Mouse (Mus musculus) kidney, postnatal 25 days (tissue): ENCODE results near the gene Dusp10.

Experiments
- DNase-seq, 2 experiments: peaks; one replicate each; pipeline ENCODE4 v3.0.0; 2021; ENCODE audit warnings: mixed read lengths in 2 of 2

The Dusp10 gene

GRCm38 (mm10) chr1:184013106-184013505 is at the start of gene Dusp10:
Dusp10 (plus strand) TSS chr1:184013302.
- no peak for DNase-seq

GRCm38 (mm10) chr1:183965341-183965740 is 47.8 kb upstream of the Dusp10 start:
- no peak for DNase-seq

- no peak for DNase-seq
These were observed 43.8 kb upstream of the Dusp10 start for GRCm38 (mm10) chr1:183969265-183969664.

- peak in 1 of 2 experiments; percentile 39 for DNase-seq
These were observed 33.3 kb upstream of the Dusp10 start for GRCm38 (mm10) chr1:183979814-183980243.

GRCm38 (mm10) chr1:183982108-183982507 is 31.0 kb upstream of the Dusp10 start:
- no peak for DNase-seq

GRCm38 (mm10) chr1:183987711-183988245 is 25.3 kb upstream of the Dusp10 start:
- DNase-seq: no peak

- DNase-seq: no peak
These were observed 21.2 kb upstream of the Dusp10 start for GRCm38 (mm10) chr1:183991921-183992320.

GRCm38 (mm10) chr1:183997207-183997606 is 15.9 kb upstream of the Dusp10 start:
- no peak for DNase-seq

- DNase-seq: no peak
These were observed 10.6 kb upstream of the Dusp10 start for GRCm38 (mm10) chr1:184002470-184002869.

GRCm38 (mm10) chr1:184004311-184004710 is 8.8 kb upstream of the Dusp10 start:
- peak in 1 of 2 experiments; percentile 42 for DNase-seq

GRCm38 (mm10) chr1:184005315-184006058 is 7.6 kb upstream of the Dusp10 start:
- DNase-seq: no peak

GRCm38 (mm10) chr1:184006086-184006485 is 7.0 kb upstream of the Dusp10 start:
- DNase-seq: no peak

GRCm38 (mm10) chr1:184011311-184011710 is 1.8 kb upstream of the Dusp10 start:
- no peak for DNase-seq

GRCm38 (mm10) chr1:184014091-184014490 is 989 bp downstream of the Dusp10 start:
- DNase-seq: no peak

GRCm38 (mm10) chr1:184015995-184016730 is 3.1 kb downstream of the Dusp10 start:
- DNase-seq: no peak

GRCm38 (mm10) chr1:184017606-184018005 is 4.5 kb downstream of the Dusp10 start:
- DNase-seq: no peak

GRCm38 (mm10) chr1:184019042-184019721 is 6.1 kb downstream of the Dusp10 start:
- DNase-seq: no peak

GRCm38 (mm10) chr1:184019722-184020107 is 6.6 kb downstream of the Dusp10 start:
- no peak for DNase-seq

- DNase-seq: no peak
These were observed 10.9 kb downstream of the Dusp10 start for GRCm38 (mm10) chr1:184023971-184024370.

- no peak for DNase-seq
These were observed 11.5 kb downstream of the Dusp10 start for GRCm38 (mm10) chr1:184024631-184025030.

GRCm38 (mm10) chr1:184025079-184025478 is 12.0 kb downstream of the Dusp10 start:
- DNase-seq: no peak

GRCm38 (mm10) chr1:184027039-184027438 is 13.9 kb downstream of the Dusp10 start:
- DNase-seq: no peak
